Mouse (Mus musculus) forebrain, embryonic 10.5 days (tissue): ENCODE data around the gene Itm2b. TPM values are rescaled to one million over a fixed set of nuclear protein-coding genes. Genes with fewer than 3 reads are reported as not detected.

Source experiments
- DNase-seq: peaks from one replicate; pipeline ENCODE4 v3.0.0-alpha.2; 2017; ENCODE audit warnings: low spot score; ENCODE audit errors: extremely low spot score
- H3K27ac ChIP-seq: fragments of 300-500 bp; sonication (generic); 2 replicates; pipeline ENCODE4 v1.5.1; 2016; ENCODE audit warnings: mild to moderate bottlenecking
- H3K27me3 ChIP-seq: fragments of 300-500 bp; sonication (generic); 2 replicates; pipeline ENCODE4 v1.6.1; 2016; ENCODE audit warnings: mild to moderate bottlenecking; ENCODE audit not compliant: poor library complexity, severe bottlenecking
- H3K36me3 ChIP-seq: fragments of 300-500 bp; sonication (generic); replicated peaks from 2 replicates; pipeline ENCODE4 v1.6.1; 2016; ENCODE audit warnings: mild to moderate bottlenecking, moderate library complexity
- H3K4me1 ChIP-seq: fragments of 300-500 bp; sonication (generic); 2 replicates; pipeline ENCODE4 v1.6.1; 2016
- H3K4me3 ChIP-seq: fragments of 300-500 bp; sonication (generic); 2 replicates; pipeline ENCODE4 v1.5.1; 2016; ENCODE audit warnings: mild to moderate bottlenecking, moderate library complexity
- H3K9me3 ChIP-seq: fragments of 300-500 bp; sonication (generic); 2 replicates; pipeline ENCODE4 v1.6.1; 2016; ENCODE audit warnings: mild to moderate bottlenecking, moderate library complexity
- WGBS: fragments of 180-500 bp; shearing (Covaris S2); methylation state at CpG from one replicate; pipeline ENCODE4 v1.1.7; 2016; 5-methylcytosine and 5-hydroxymethylcytosine counted together
- polyA plus RNA-seq: library from polyadenylated mRNA; unstranded; fragments of >200 nt; fragmentation: Nextera tagmentation; extraction: Ambion mirVana; gene quantifications from 2 replicates; pipeline ENCODE4 v1.2.1, GENCODE M21; 2016

Gene Itm2b
- polyA plus RNA-seq, 1 experiment from 2014 or later = 209 TPM

- H3K27ac ChIP-seq = no peak overlapping the region
- H3K27me3 ChIP-seq = no peaks in the 10 kb centered on the region
- WGBS = 90% methylated on average over 3 of the region's 3 CpGs
- H3K9me3 ChIP-seq = no peaks in the 10 kb centered on the region
- H3K36me3 ChIP-seq = no peaks in the 10 kb centered on the region
- H3K4me3 ChIP-seq = no peak overlapping the region
- no peak for DNase-seq
- no peaks in the 10 kb centered on the region for H3K4me1 ChIP-seq
These were observed 25.0 kb upstream of the Itm2b start for GRCm38 (mm10) chr14:73410083-73410482.

DNA sequence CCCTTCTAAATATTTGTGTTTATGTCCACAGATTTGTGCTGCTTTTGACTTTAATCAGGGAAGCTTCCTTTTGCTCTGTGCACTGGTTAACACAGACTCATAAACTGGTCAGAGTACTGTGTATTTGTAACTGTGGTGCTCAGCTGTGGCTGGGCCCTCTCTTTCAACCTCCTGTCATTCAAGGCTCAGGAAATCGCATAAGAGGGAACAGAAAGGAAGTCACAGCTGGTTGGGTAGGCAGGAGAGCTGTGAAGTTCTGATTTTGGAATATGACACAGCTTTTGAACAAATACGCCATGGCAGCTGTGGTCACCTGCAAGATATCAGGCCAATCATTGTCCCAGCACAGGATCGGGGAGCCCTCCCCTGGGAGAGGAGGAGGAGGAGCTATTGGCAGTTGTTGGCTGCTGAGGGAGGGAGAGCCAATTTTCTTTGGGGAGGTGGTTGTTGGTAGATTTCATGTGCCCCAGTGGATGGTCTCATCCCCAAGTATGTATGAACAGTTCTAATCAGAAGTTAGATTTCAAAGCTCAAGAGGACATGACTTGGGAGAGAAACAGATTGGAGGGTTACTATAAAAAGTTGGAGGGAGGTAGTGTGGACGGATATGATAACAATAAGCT is 23.2 kb upstream of the Itm2b start:
- Histone ChIP-seq H3K4me1 (no peaks in the 10 kb centered on the region), H3K9me3 (no peaks in the 10 kb centered on the region), H3K36me3 (no peaks in the 10 kb centered on the region), H3K27me3 (no peaks in the 10 kb centered on the region), H3K4me3 (no peak overlapping the region), H3K27ac (no peak overlapping the region)
- no peak for DNase-seq
- 85% methylated on average over 4 of the region's 4 CpGs for WGBS

DNA sequence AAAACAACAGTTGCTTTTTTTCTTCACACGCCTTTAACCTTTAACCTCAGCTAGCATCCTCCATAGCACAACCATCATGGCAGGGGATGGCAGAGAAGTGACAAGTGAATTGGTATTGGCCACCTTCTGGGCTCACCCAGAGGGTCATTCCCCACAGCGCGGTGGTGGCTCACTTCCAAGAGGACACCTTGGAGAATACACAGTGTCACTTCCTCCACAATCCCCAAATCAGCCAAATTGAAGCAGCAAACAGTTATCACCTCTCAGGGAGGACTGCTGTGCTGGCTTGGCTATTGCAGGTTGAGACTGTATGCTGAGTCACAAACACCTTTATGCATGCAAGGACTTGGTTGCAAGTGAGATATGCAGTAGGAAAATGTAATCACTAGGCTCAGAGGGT is 18.9 kb upstream of the Itm2b start:
- WGBS = 74% methylated on average over 3 of the region's 3 CpGs
- H3K4me1 ChIP-seq = peaks cover 13% of the 10 kb centered on the region
- DNase-seq = no peak
- no peak overlapping the region for H3K27ac ChIP-seq
- no peaks in the 10 kb centered on the region for H3K9me3 ChIP-seq
- no peaks in the 10 kb centered on the region for H3K27me3 ChIP-seq
- no peaks in the 10 kb centered on the region for H3K36me3 ChIP-seq
- H3K4me3 ChIP-seq = no peak overlapping the region

DNA sequence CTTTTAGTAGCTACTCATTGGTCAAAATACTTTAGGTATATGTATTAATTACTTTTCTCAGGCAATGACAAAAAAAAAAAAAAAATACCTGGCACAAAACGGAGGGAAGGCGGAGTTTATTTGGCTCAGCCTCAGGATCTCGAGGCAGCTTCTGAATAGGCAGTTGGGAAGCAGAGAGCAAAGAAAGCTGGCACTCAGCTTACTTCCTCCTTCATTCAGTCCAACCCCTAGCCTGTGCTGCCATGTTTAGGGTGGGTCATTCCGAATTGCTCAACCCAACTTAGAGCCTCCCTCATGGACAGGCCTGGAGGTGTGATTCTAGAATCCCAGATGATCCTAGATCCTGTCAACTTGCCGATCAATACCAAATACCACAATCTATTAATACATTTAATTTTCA is 18.3 kb upstream of the Itm2b start:
- H3K36me3 ChIP-seq = no peaks in the 10 kb centered on the region
- 82% methylated on average over 5 of the region's 5 CpGs for WGBS
- H3K9me3 ChIP-seq = no peaks in the 10 kb centered on the region
- H3K27me3 ChIP-seq = no peaks in the 10 kb centered on the region
- peaks cover 18% of the 10 kb centered on the region for H3K4me1 ChIP-seq
- no peak overlapping the region for H3K27ac ChIP-seq
- no peak overlapping the region for H3K4me3 ChIP-seq
- no peak for DNase-seq

- H3K27ac ChIP-seq = no peak overlapping the region
- no peaks in the 10 kb centered on the region for H3K36me3 ChIP-seq
- DNase-seq = no peak
- no peak overlapping the region for H3K4me3 ChIP-seq
- WGBS = 87% methylated on average over 11 of the region's 11 CpGs
- peaks cover 23% of the 10 kb centered on the region for H3K4me1 ChIP-seq
- H3K9me3 ChIP-seq = no peaks in the 10 kb centered on the region
- H3K27me3 ChIP-seq = no peaks in the 10 kb centered on the region
These were observed 17.4 kb upstream of the Itm2b start for GRCm38 (mm10) chr14:73402296-73403035.

GRCm38 (mm10) chr14:73401408-73401807 is 16.3 kb upstream of the Itm2b start:
- Histone ChIP-seq H3K27me3 (no peaks in the 10 kb centered on the region), H3K36me3 (no peaks in the 10 kb centered on the region), H3K9me3 (no peaks in the 10 kb centered on the region), H3K4me3 (no peak overlapping the region), H3K27ac (no peak overlapping the region), H3K4me1 (peaks cover 23% of the 10 kb centered on the region)
- no peak for DNase-seq
- WGBS = 76% methylated on average over 3 of the region's 3 CpGs

DNA sequence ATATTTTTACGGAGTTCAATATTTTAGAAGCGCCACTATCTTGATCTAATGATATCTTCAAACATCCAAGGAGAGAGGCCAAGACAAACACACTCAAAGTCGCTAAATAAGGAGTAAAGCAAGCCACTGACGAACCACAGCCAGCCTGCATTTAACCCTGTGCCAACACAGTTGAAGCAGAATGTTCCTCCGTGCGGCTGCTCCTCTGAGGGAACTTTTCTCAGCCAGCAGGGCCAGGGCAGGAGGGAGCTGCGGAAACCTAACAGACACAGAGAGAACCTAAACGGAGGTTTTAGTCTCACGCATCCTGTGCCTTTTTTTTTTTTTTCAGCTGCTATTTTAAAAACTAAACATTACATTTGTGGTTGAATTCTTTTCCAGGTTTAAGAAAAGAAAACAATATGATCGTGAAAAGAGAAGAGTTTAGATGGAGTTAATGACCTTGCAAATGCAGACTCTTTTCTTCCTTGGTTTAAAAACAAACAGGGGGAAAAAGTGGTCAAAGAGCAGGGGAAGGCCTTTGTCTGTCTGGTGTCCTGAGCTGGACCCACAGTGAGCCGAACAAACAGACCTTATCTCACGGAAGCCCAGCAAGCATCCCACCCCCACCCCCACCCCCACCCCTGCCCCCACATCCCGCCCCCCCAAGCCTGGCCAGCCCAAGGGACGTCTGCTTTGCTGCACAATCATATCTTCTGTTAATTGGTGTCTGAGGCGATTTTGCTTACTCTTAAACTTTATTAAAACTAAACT is 15.0 kb upstream of the Itm2b start:
- DNase-seq = no peak
- Histone ChIP-seq H3K4me1 (peaks cover 23% of the 10 kb centered on the region), H3K9me3 (no peaks in the 10 kb centered on the region), H3K27me3 (no peaks in the 10 kb centered on the region), H3K27ac (peak overlapping the region; percentile 80), H3K36me3 (no peaks in the 10 kb centered on the region), H3K4me3 (no peak overlapping the region)
- WGBS = 29% methylated on average over 15 of the region's 15 CpGs

DNA sequence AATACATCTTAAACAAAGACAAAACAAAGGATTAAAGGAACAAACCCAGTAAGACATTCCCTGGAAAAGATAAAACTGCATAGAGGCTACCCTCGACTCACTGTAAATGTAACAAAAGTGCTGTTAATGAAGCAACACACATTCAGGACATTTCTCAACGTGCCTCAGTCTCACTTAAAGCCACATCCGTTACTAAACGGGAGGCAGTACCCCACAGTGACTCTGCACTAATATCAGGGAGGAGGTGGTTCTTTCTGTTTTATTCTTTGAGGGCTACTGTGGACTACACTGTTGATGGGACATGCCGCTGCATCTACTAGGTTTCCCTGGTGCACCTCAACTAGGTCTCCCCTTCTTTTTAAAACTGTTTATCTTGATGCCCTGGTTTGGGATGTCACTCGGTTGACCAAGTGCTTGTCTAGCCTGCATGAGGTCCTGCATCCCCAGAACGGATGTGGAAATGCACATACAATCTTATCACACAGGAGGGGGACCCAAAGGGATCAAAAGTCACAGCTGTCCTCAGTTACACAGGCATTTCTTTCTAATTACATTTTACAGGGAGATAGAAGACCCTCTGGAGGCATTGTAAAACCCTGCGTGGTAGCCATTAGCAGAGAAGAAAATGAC is 13.4 kb upstream of the Itm2b start:
- no peaks in the 10 kb centered on the region for H3K27me3 ChIP-seq
- no peak overlapping the region for H3K4me3 ChIP-seq
- DNase-seq = no peak
- H3K9me3 ChIP-seq = no peaks in the 10 kb centered on the region
- 0 out of 2 replicates have a peak overlapping the region, but pooled peaks have one; percentile 11 for H3K27ac ChIP-seq
- peaks cover 23% of the 10 kb centered on the region for H3K4me1 ChIP-seq
- 68% methylated on average over 8 of the region's 8 CpGs for WGBS
- H3K36me3 ChIP-seq = no peaks in the 10 kb centered on the region

DNA sequence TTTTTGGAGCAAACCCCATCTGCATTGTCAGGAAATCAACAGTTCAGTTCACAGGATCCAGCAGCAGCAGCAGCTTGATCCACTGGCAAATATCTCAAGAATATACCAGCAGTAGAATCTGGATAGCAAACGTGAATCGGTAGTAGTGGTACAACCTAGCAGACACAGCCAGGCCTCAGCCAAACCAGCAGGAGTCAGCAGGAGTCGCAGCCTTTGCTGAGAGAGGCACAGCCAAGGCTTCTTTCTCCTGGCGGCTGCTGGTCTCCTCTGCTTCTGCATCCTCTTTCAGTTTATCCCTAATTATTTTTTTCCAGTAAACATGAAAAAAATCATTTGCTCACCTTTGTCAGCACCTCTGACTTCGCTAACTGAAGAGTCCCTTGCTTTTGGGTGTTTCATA is 10.7 kb upstream of the Itm2b start:
- DNase-seq = no peak
- Histone ChIP-seq H3K4me3 (no peak overlapping the region), H3K36me3 (no peaks in the 10 kb centered on the region), H3K4me1 (peaks cover 23% of the 10 kb centered on the region), H3K27ac (no peak overlapping the region), H3K9me3 (no peaks in the 10 kb centered on the region), H3K27me3 (no peaks in the 10 kb centered on the region)
- WGBS = 51% methylated on average over 5 of the region's 5 CpGs

DNA sequence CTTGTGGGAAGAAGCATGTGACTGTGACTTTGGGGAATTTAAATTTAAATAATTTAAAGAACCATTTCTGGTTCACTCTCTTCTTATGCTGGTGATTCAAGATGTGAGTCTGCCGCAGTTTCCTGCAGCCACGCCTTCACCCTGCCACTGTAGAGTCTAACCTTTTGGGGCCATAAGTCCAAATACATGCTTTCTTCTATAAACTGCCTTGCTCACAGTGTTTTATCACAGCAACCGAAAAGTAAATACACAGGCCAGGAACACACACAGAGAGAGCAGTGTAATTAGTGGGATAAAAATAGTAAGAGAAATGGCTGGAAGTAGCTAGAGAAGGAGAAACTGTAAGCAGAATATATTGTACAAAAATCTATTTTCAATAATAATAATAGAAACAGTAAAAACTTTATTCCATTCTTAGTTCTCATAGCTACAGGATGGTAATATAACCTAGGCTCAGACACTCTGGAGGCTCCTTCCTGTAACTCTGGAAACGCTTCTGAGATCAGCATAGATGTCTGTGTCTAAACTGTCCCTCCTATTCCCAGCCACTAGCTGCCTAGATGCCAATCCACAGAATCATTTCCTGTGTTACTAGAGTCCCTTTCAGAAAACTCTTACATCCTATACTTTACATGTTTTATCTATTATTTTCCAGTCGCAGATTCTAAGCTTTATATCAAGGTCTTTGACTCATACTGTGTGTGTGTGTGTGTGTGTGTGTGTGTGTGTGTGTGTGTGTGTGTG is 9.3 kb upstream of the Itm2b start:
- peaks cover 10% of the 10 kb centered on the region for H3K4me1 ChIP-seq
- DNase-seq = no peak
- peaks cover 7% of the 10 kb centered on the region; the same call in 1 of the 2 replicates for H3K27me3 ChIP-seq
- no peak overlapping the region for H3K27ac ChIP-seq
- WGBS = 90% methylated on average over 5 of the region's 5 CpGs
- no peaks in the 10 kb centered on the region for H3K9me3 ChIP-seq
- H3K36me3 ChIP-seq = no peaks in the 10 kb centered on the region
- no peak overlapping the region for H3K4me3 ChIP-seq

DNA sequence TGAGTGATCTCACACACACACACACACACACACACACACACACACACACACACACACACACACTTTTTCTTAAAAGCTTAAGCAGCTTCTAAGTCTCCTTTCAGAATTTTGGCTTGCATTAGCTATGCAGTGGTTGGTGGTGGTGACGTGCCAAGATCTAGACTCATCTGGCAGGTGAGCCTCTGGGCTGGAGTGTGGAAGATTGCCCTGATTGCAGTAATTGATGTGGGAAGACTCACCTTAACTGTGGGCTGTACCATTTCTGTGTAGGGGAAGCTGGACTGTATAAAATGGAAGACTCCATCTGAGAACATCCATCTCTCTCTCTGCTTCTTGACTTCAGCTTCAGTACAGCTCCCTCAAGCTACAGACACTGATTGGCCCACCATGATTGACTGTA is 6.4 kb upstream of the Itm2b start:
- 85% methylated on average over 1 of the region's 1 CpGs for WGBS
- no peak overlapping the region for H3K27ac ChIP-seq

DNA sequence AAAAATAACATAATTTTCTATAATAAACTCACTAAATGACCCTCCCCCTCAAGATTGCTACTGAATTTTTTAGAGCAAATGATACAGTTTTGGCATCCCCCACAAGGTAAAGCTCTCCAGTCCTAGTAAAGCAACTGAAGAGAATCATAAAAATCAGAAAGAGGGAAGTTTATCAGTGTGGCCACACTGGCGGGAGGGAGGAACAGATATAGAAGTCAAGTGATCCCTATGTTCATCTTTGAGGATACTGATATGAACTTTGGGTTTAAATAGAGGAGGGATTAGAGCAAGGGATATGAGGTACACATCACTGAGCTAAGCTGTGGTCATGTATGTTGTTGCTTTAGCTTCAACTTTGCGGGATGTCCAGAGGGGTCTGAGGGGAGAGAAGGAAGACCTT is 5.1 kb upstream of the Itm2b start:
- 96% methylated on average over 2 of the region's 2 CpGs for WGBS
- Histone ChIP-seq H3K36me3 (no peaks in the 10 kb centered on the region), H3K27me3 (peaks cover 7% of the 10 kb centered on the region; the same call in 1 of the 2 replicates), H3K4me1 (peaks cover 17% of the 10 kb centered on the region), H3K27ac (no peak overlapping the region), H3K9me3 (no peaks in the 10 kb centered on the region), H3K4me3 (no peak overlapping the region)
- DNase-seq = no peak

More for the DNA sequence above, 6.4 kb upstream of the Itm2b start:
- peaks cover 11% of the 10 kb centered on the region; the same call in 1 of the 2 replicates for H3K4me1 ChIP-seq
- H3K36me3 ChIP-seq = no peaks in the 10 kb centered on the region
- no peak overlapping the region for H3K4me3 ChIP-seq
- no peaks in the 10 kb centered on the region for H3K9me3 ChIP-seq
- peaks cover 7% of the 10 kb centered on the region; the same call in 1 of the 2 replicates for H3K27me3 ChIP-seq
- DNase-seq = no peak
